Mouse (Mus musculus) cerebellum, adult 2 months (tissue): Measurements from ENCODE around the gene Cox8a.

Experiments used
- CTCF ChIP-seq: fragments of 200-500 bp; IDR thresholded peaks from 2 replicates; pipeline ENCODE4 v1.5.1; 2011; ENCODE audit warnings: low read depth, mild to moderate bottlenecking, control low read depth, low read length, moderate library complexity, borderline replicate concordance; ENCODE audit not compliant: insufficient read depth
- POLR2A ChIP-seq: fragments of 200-500 bp; IDR thresholded peaks from 2 replicates; pipeline ENCODE4 v1.6.1; 2011; ENCODE audit warnings: low read length, control low read depth, borderline replicate concordance; ENCODE audit not compliant: insufficient read depth

DNA sequence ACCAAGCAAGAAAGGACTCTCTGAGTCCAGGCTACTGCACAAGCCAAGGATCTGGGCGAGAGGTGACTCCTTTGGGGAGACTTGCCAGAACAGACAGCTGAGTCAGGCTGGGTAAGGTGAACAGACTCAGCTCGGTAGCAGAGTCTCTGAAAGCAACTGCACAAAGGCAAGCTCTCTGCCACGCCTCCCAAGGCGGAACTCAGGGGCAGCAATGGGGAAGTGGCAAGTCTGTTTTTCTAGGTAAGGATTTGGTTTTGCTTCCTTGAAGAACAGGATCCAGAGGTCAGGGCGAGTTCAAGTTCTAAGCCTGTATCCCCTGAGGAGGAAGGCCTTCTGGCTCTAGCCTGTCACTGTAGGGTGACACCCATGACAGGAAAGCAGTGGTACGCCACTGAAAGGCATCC lies 9.1 kb upstream of the Cox8a start:
- no peak for TF ChIP-seq CTCF
- no peak for TF ChIP-seq POLR2A
